14 mouse cellular contexts compared by ENCODE assay signal in the genomic region with DNA sequence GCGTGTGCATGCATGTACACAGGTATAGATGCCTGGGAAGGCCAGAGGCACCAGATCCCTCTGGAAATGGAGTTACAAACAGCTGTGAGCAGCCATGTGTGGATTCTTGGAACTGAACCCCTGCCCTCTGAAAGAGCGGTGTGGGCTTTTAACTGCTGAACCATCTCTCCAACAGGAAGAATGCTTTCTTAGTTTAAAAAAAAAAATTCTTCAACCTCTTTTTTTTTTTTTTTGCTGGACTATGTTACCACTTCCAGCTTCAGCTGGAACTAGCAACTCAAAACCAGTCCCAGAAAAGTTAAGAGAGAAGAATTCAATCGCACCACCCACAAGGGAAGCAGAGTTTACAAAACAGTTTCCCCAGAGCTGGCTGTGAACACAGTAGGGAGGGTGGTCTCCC.
"Had no signal": no experiment of that assay in that cellular context is flagged by ENCODE, and none has a peak within 500 bp of the region (broad histone marks: within the 10 kb centered on the region; RNA-seq: fewer than 3 reads in every experiment).

No protein-coding gene starts in this region.

- H3K36me3 ChIP-seq: limb, embryonic 10.5 days; liver, embryonic 15.5 days; neural tube, embryonic 12.5 days had no signal

- DNase-seq: lung, adult 2 months; lung, postnatal 36 days; midbrain, embryonic 14.5 days; right cerebral cortex, postnatal 14 days; thymus, postnatal 4 days had no signal

- H3K4me3 ChIP-seq: layer of hippocampus, adult 2 months; limb, embryonic 10.5 days; liver, embryonic 15.5 days; myocyte; neural tube, embryonic 12.5 days had no signal

- H3K4me1 ChIP-seq: liver, embryonic 15.5 days; neural tube, embryonic 12.5 days had no signal

- H3K27ac ChIP-seq: layer of hippocampus, adult 2 months; limb, embryonic 10.5 days; liver, embryonic 15.5 days; neural tube, embryonic 12.5 days; stomach, postnatal 0 days had no signal

- H3K4me2 ChIP-seq: liver, embryonic 11.5 days; liver, embryonic 15.5 days; neural tube, embryonic 12.5 days had no signal

- H3K27me3 ChIP-seq: liver, embryonic 15.5 days; neural tube, embryonic 12.5 days had no signal

- H3K9ac ChIP-seq: liver, embryonic 15.5 days; neural tube, embryonic 12.5 days had no signal

- H3K9me3 ChIP-seq: limb, embryonic 10.5 days; liver, embryonic 15.5 days; neural tube, embryonic 12.5 days had no signal

- ATAC-seq: intestine, embryonic 16.5 days; lung, postnatal 0 days had no signal
